Comparison of ENCODE assay signal across 12 mouse cellular contexts in the genomic region with DNA sequence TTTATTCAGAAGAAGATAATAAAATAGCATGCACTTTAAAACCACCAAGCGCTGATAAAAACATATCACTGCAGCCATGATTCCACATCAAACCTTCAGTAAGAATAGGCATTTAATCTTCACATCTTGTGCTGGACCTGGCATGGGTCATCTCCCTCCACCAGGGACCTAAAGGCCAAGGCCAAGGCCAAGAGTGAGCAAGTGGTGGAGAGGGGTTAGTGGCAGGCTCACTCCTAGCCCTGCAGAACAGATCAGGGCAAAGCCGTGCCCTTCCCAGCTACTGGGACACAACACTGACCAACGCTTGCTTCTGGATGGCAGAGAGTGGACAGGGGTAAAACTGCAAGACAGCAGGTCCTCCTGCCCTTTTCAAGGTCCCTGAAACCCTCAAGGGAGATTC. TPM values are rescaled to one million over a fixed set of nuclear protein-coding genes. Genes with fewer than 3 reads are reported as not detected.
A peak's percentile ranks its signal among the peaks of the same experiment; 100 is the strongest.
DNase-seq lines count a peak whose midpoint lies in the region; ATAC-seq and TF ChIP-seq lines count a peak whose summit lies in the region.
"Had no signal": no experiment of that assay in that cellular context is flagged by ENCODE, and none has a peak within 500 bp of the region (broad histone marks: within the 10 kb centered on the region; RNA-seq: fewer than 3 reads in every experiment).

No protein-coding gene starts in this region.

- peak overlapping the region; percentile 14 for H3K4me3 ChIP-seq in cerebellum, adult 2 months (replicated peaks; ENCODE audit: insufficient read depth, low read depth, low read length)
- H3K4me3 ChIP-seq in kidney, embryonic 14.5 days (ENCODE audit: low read length): no peak overlapping the region

- no peaks in the 10 kb centered on the region for H3K27me3 ChIP-seq in cerebellum, adult 2 months (ENCODE audit: control insufficient read depth, insufficient read depth, low read length)
- H3K27me3 ChIP-seq in kidney, embryonic 14.5 days (ENCODE audit: control insufficient read depth, insufficient read depth, low read length): no peaks in the 10 kb centered on the region

- no peaks in the 10 kb centered on the region for H3K9me3 ChIP-seq in kidney, embryonic 14.5 days (ENCODE audit: control insufficient read depth, low read length)

- no peak for TF ChIP-seq CTCF in cerebellum, adult 2 months (IDR thresholded peaks at IDR 0.05; ENCODE audit: borderline replicate concordance, insufficient read depth, low read depth, low read length)

- H3K4me1 ChIP-seq in cerebellum, adult 2 months (ENCODE audit: control insufficient read depth, insufficient read depth, low read length): peaks cover 36% of the 10 kb centered on the region
- H3K4me1 ChIP-seq in kidney, embryonic 14.5 days (ENCODE audit: control insufficient read depth, insufficient read depth, low read length): peaks cover 20% of the 10 kb centered on the region

- TF ChIP-seq POLR2A in cerebellum, adult 2 months (IDR thresholded peaks at IDR 0.05; ENCODE audit: borderline replicate concordance, insufficient read depth, low read length): no peak

- peak in 1 of 2 experiments; percentile 45 for DNase-seq in cerebellum, adult 2 months
- DNase-seq in cerebellum, adult 11-12 months: no peak
- DNase-seq in kidney, adult 8-10 months: no peak
- peak; percentile 25 for DNase-seq in ovary, adult 18-20 months (ENCODE audit: low spot score)
- no peak for DNase-seq in ovary, postnatal 10 days (ENCODE audit: low spot score)
- no peak for DNase-seq in right cerebral cortex, adult 2 months (ENCODE audit: low spot score in 2 of 2)
- no peak for DNase-seq in left cerebral cortex, postnatal 25 days (ENCODE audit: low spot score in 2 of 2)
- DNase-seq: gastrocnemius, postnatal 25 days had no signal

- H3K36me3 ChIP-seq in kidney, embryonic 14.5 days (ENCODE audit: control insufficient read depth, insufficient read depth, low read length): peaks cover 44% of the 10 kb centered on the region

- intact Hi-C loops in left cerebral cortex, postnatal 25 days (cut with DNase I): no loop called here

- 54% methylated on average over 3 of the region's 3 CpGs for WGBS in cerebellum, adult 2 months
- WGBS in kidney, embryonic 14.5 days: 97% methylated on average over 3 of the region's 3 CpGs

- H3K4me2 ChIP-seq in kidney, embryonic 14.5 days (replicated peaks; ENCODE audit: low read depth, low read length): no peak overlapping the region

- H3K9ac ChIP-seq in kidney, embryonic 14.5 days (ENCODE audit: low read depth, low read length): no peak overlapping the region; the same call in 1 of the 2 replicates

- H3K27ac ChIP-seq in cerebellum, adult 2 months (ENCODE audit: insufficient read depth, low read length): peak overlapping the region; percentile 58
- H3K27ac ChIP-seq in kidney, embryonic 14.5 days (ENCODE audit: low read depth, low read length): peak overlapping the region; percentile 37; the same call in 1 of the 2 replicates

- ATAC-seq in kidney, embryonic 14.5 days (ENCODE audit: low FRiP score, low TSS enrichment): no peak

RNA-seq across cellular contexts. Expression of gene Tmem132a, which starts 0.9 kb away (rescaled TPM):
- polyA plus RNA-seq in cerebellum, adult 2 months (2012; rRNA removed): 350 and 389 TPM in 2 replicates
- polyA plus RNA-seq in kidney, embryonic 14.5 days (2014; fragmentation: Nextera tagmentation; extraction: Ambion mirVana): 65.2 and 71.5 TPM in 2 replicates
- 100 to 1,000 TPM; 307 to 334 TPM for total RNA-seq in left cerebral cortex, postnatal 25 days (2021)
- total RNA-seq: monocyte, adult 5-6 weeks had no signal

RNA-seq across cellular contexts. Expression of gene Tmem109, which starts 11.1 kb away (rescaled TPM):
- 109 and 115 TPM in 2 replicates for polyA plus RNA-seq in cerebellum, adult 2 months (2012; rRNA removed)
- polyA plus RNA-seq in kidney, embryonic 14.5 days (2014; fragmentation: Nextera tagmentation; extraction: Ambion mirVana): 87.6 and 90.9 TPM in 2 replicates
- total RNA-seq in left cerebral cortex, postnatal 25 days (2021): 10 to 100 TPM; 47.7 to 50.3 TPM

RNA-seq across cellular contexts. Expression of gene Prpf19, which starts 24.4 kb away (rescaled TPM):
- polyA plus RNA-seq in cerebellum, adult 2 months (2012; rRNA removed): 278 and 288 TPM in 2 replicates
- 61.0 and 75.7 TPM in 2 replicates for polyA plus RNA-seq in kidney, embryonic 14.5 days (2014; fragmentation: Nextera tagmentation; extraction: Ambion mirVana)
- total RNA-seq in left cerebral cortex, postnatal 25 days (2021): 100 to 1,000 TPM; 190 to 213 TPM

RNA-seq across cellular contexts. Expression of gene Slc15a3, which starts 31.1 kb away (rescaled TPM):
- 0.51 and 0.62 TPM in 2 replicates for polyA plus RNA-seq in cerebellum, adult 2 months (2012; rRNA removed)
- polyA plus RNA-seq in kidney, embryonic 14.5 days (2014; fragmentation: Nextera tagmentation; extraction: Ambion mirVana): 0.44 and 0.69 TPM in 2 replicates
- total RNA-seq in left cerebral cortex, postnatal 25 days (2021): 1 to 10 TPM; 1.9 to 2.0 TPM

RNA-seq across cellular contexts. Expression of gene Cd6, which starts 40.8 kb away (rescaled TPM):
- 0.05 and 0.10 TPM in 2 replicates for polyA plus RNA-seq in cerebellum, adult 2 months (2012; rRNA removed)
- 0.09 TPM in 1 of 2 replicates, not detected in the other for polyA plus RNA-seq in kidney, embryonic 14.5 days (2014; fragmentation: Nextera tagmentation; extraction: Ambion mirVana)
- total RNA-seq in left cerebral cortex, postnatal 25 days (2021): 1 to 10 TPM; 1.9 to 3.3 TPM
- polyA plus RNA-seq: heart, postnatal 0 days; testis, adult 2 months had no signal
